In the genomic region with DNA sequence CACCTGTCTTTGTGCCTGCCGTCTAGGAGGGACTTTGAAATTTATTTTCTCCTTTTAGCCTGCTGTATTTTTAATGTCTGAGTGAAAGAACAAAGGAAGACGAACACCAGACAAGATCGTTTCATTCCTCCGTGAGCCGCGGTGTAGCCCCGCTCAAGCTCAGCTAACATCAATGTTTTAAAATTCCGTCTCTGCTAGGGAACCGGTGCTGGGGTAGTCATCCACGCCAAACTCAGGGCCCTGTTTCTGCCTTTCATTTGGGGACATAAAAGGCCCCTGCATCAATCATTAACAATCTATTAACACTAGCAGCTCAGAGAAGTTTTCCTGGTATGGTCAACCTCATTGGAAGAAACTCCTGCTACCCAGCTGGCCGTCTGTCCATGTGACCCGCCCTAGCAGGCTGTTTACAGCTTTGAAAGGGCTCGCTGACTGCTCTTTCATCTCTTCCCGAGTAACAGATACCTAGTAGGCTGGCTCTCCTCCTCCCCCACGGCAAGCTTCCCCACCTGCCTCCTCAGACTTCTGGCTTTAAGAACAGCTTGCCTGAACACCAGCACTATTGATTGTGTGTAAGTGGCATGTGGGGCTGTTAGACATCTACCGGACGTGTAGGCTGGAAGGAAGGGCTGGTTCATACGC, we compare ENCODE assay signal across 10 mouse cellular contexts.
DNase-seq lines count a peak whose midpoint lies in the region; ATAC-seq and TF ChIP-seq lines count a peak whose summit lies in the region.
"Had no signal": no experiment of that assay in that cellular context is flagged by ENCODE, and none has a peak within 500 bp of the region (broad histone marks: within the 10 kb centered on the region; RNA-seq: fewer than 3 reads in every experiment).

No protein-coding gene starts in this region.

- peaks cover 10% of the 10 kb centered on the region for H3K4me1 ChIP-seq in midbrain, embryonic 12.5 days
- peaks cover 4% of the 10 kb centered on the region for H3K4me1 ChIP-seq in midbrain, embryonic 11.5 days (ENCODE audit: control insufficient read depth, insufficient read depth, low read length)
- peaks cover 8% of the 10 kb centered on the region; the same call in 1 of the 2 replicates for H3K4me1 ChIP-seq in hindbrain, embryonic 12.5 days
- H3K4me1 ChIP-seq in limb, embryonic 11.5 days (ENCODE audit: control insufficient read depth, insufficient read depth, low read length): peaks cover 8% of the 10 kb centered on the region; the same call in 1 of the 2 replicates
- no peaks in the 10 kb centered on the region for H3K4me1 ChIP-seq in stomach, postnatal 0 days (replicated peaks; ENCODE audit: control insufficient read depth, insufficient read depth)

- no peak overlapping the region for H3K4me3 ChIP-seq in midbrain, embryonic 12.5 days
- H3K4me3 ChIP-seq in midbrain, embryonic 11.5 days (ENCODE audit: low read depth, low read length): no peak overlapping the region
- no peak overlapping the region for H3K4me3 ChIP-seq in hindbrain, embryonic 12.5 days
- H3K4me3 ChIP-seq in limb, embryonic 11.5 days (ENCODE audit: low read depth, low read length): no peak overlapping the region
- no peak overlapping the region; the same call in 1 of the 2 replicates for H3K4me3 ChIP-seq in stomach, postnatal 0 days (ENCODE audit: low read depth, low read length)

- H3K9ac ChIP-seq in midbrain, embryonic 12.5 days (replicated peaks): no peak overlapping the region; the same call in 1 of the 2 replicates
- H3K9ac ChIP-seq in midbrain, embryonic 11.5 days (ENCODE audit: low read length): no peak overlapping the region
- H3K9ac ChIP-seq in hindbrain, embryonic 12.5 days: no peak overlapping the region
- H3K9ac ChIP-seq in limb, embryonic 11.5 days (ENCODE audit: low read length): no peak overlapping the region
- H3K9ac ChIP-seq in stomach, postnatal 0 days (ENCODE audit: low read length): no peak overlapping the region

- 20% methylated on average over 18 of the region's 18 CpGs for WGBS in midbrain, embryonic 12.5 days
- 19% methylated on average over 18 of the region's 18 CpGs for WGBS in midbrain, embryonic 11.5 days
- 11% methylated on average over 18 of the region's 18 CpGs for WGBS in hindbrain, embryonic 12.5 days
- 3% methylated on average over 18 of the region's 18 CpGs for WGBS in limb, embryonic 11.5 days
- 7% methylated on average over 18 of the region's 18 CpGs for WGBS in stomach, postnatal 0 days

- no peak for DNase-seq in midbrain, embryonic 11.5 days (ENCODE audit: low spot score, missing footprints)
- DNase-seq in limb, embryonic 11.5 days (ENCODE audit: low spot score): peak; percentile 65
- no peak for DNase-seq in stomach, postnatal 0 days (ENCODE audit: low spot score)
- no peak for DNase-seq in right cerebral cortex, postnatal 10 days (ENCODE audit: low spot score in 2 of 2)
- DNase-seq in MN1 (ENCODE audit: low spot score): no peak
- DNase-seq in left cerebral cortex, adult 9 months (ENCODE audit: low spot score in 2 of 2): no peak
- DNase-seq: cerebellum, adult 9-10 months; thymus, postnatal 14 days had no signal

- TF ChIP-seq EP300 in stomach, postnatal 0 days (optimal IDR thresholded peaks at IDR 0.05): no peak

- H3K4me2 ChIP-seq in midbrain, embryonic 12.5 days (replicated peaks): peak overlapping the region; percentile 13
- no peak overlapping the region for H3K4me2 ChIP-seq in midbrain, embryonic 11.5 days
- H3K4me2 ChIP-seq in hindbrain, embryonic 12.5 days (replicated peaks): peak overlapping the region; percentile 20
- H3K4me2 ChIP-seq in limb, embryonic 11.5 days (ENCODE audit: low read depth, severe bottlenecking): peak overlapping the region; percentile 30
- H3K4me2 ChIP-seq in stomach, postnatal 0 days (replicated peaks; ENCODE audit: low read depth): peak overlapping the region; percentile 35; the same call in 1 of the 2 replicates

- TF ChIP-seq CTCF in stomach, postnatal 0 days (IDR thresholded peaks at IDR 0.05; ENCODE audit: low read depth): no peak

- H3K9me3 ChIP-seq in midbrain, embryonic 12.5 days: no peaks in the 10 kb centered on the region
- no peaks in the 10 kb centered on the region; the same call in 1 of the 2 replicates for H3K9me3 ChIP-seq in midbrain, embryonic 11.5 days (ENCODE audit: control insufficient read depth, low read length)
- no peaks in the 10 kb centered on the region; the same call in 1 of the 2 replicates for H3K9me3 ChIP-seq in hindbrain, embryonic 12.5 days (replicated peaks)
- H3K9me3 ChIP-seq in limb, embryonic 11.5 days (ENCODE audit: control insufficient read depth, low read length): no peaks in the 10 kb centered on the region; the same call in 1 of the 2 replicates
- no peaks in the 10 kb centered on the region for H3K9me3 ChIP-seq in stomach, postnatal 0 days (ENCODE audit: control insufficient read depth, low read length)

- ATAC-seq in midbrain, embryonic 12.5 days (ENCODE audit: low FRiP score, low read depth): no peak
- ATAC-seq in midbrain, embryonic 11.5 days (ENCODE audit: low FRiP score): no peak
- no peak for ATAC-seq in hindbrain, embryonic 12.5 days (ENCODE audit: low FRiP score)
- ATAC-seq in limb, embryonic 11.5 days (ENCODE audit: insufficient number of reproducible peaks, low FRiP score, low TSS enrichment, low read depth): peak; percentile 60; the same call in 1 of the 2 replicates
- no peak for ATAC-seq in stomach, postnatal 0 days (ENCODE audit: low FRiP score, low TSS enrichment)

- H3K36me3 ChIP-seq in midbrain, embryonic 12.5 days: no peaks in the 10 kb centered on the region
- no peaks in the 10 kb centered on the region for H3K36me3 ChIP-seq in midbrain, embryonic 11.5 days (ENCODE audit: control insufficient read depth, insufficient read depth, low read length)
- H3K36me3 ChIP-seq in hindbrain, embryonic 12.5 days: no peaks in the 10 kb centered on the region
- no peaks in the 10 kb centered on the region for H3K36me3 ChIP-seq in limb, embryonic 11.5 days (ENCODE audit: control insufficient read depth, insufficient read depth, low read length)
- no peaks in the 10 kb centered on the region for H3K36me3 ChIP-seq in stomach, postnatal 0 days (ENCODE audit: control insufficient read depth, insufficient read depth, low read length)

- peaks cover 12% of the 10 kb centered on the region; the same call in 1 of the 2 replicates for H3K27me3 ChIP-seq in midbrain, embryonic 12.5 days
- H3K27me3 ChIP-seq in midbrain, embryonic 11.5 days (ENCODE audit: control insufficient read depth, insufficient read depth, low read length): no peaks in the 10 kb centered on the region
- H3K27me3 ChIP-seq in hindbrain, embryonic 12.5 days: 0 out of 2 replicates have a peak, but pooled peaks cover 2% of the 10 kb centered on the region
- no peaks in the 10 kb centered on the region for H3K27me3 ChIP-seq in limb, embryonic 11.5 days (ENCODE audit: control insufficient read depth, insufficient read depth, low read length)
- H3K27me3 ChIP-seq in stomach, postnatal 0 days (ENCODE audit: control insufficient read depth, insufficient read depth, low read length): no peaks in the 10 kb centered on the region; the same call in 1 of the 2 replicates

- no peak overlapping the region for H3K27ac ChIP-seq in midbrain, embryonic 12.5 days (replicated peaks)
- H3K27ac ChIP-seq in midbrain, embryonic 11.5 days (ENCODE audit: low read depth, low read length): no peak overlapping the region
- H3K27ac ChIP-seq in hindbrain, embryonic 12.5 days: no peak overlapping the region
- no peak overlapping the region for H3K27ac ChIP-seq in limb, embryonic 11.5 days (replicated peaks; ENCODE audit: low read depth, low read length)
- no peak overlapping the region for H3K27ac ChIP-seq in stomach, postnatal 0 days (replicated peaks)
